Mouse (Mus musculus) 3134 (cell line): ENCODE data around the gene Sugp2.
"Not testable (repeated sequence)": the region's sequence is repeated elsewhere in the genome, so short reads cannot be mapped to it uniquely, and the experiment has no call there.

ENCODE experiments used
- DNase-seq: peaks from one replicate; pipeline ENCODE4 v3.0.0-alpha.2; 2011; ENCODE audit warnings: low spot score; ENCODE audit not compliant: insufficient read length; ENCODE audit errors: extremely low read depth

Gene Sugp2

DNA sequence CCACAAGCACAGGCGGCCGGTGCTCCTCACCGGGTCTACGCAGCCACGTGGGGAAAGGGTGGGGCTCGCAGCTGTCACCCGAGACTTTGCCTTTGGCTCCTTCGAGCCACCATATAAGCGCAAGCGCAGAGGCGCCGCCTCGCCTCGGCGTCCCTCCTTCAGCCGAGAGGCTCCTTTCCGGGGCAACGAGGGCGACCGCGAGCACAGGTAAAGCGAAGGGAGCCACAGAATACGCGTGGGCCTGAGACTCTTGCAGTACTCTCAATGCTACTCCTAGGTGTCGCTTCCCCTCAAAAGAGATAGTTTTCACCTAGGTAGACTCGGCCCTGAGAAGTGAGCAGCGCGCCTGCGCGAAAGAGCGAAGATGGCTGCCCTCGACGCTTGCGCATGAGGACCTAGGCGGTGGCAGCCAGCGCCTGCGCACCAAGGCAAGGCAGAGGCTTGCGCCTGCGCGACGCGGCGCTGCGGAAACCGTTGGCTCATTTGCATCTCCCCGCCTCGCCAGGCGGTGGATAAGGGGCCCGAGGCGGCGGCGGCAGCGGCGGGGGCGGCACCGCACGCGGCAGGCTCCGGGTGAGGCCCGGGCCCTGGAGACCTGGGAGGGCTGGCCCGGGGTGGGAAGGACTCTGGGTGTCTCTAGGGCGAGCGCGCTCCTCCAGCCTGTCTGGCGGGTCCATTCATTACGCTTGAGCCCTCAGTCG is at the start of gene Sugp2, which contains the start of gene Armc6:
Sugp2 (plus strand) TSS at position 147 of the 701 bp plus-strand sequence.
Armc6 (minus strand) TSS at position 387 of the 701 bp plus-strand sequence.
- DNase-seq, result peak; percentile 97

DNA sequence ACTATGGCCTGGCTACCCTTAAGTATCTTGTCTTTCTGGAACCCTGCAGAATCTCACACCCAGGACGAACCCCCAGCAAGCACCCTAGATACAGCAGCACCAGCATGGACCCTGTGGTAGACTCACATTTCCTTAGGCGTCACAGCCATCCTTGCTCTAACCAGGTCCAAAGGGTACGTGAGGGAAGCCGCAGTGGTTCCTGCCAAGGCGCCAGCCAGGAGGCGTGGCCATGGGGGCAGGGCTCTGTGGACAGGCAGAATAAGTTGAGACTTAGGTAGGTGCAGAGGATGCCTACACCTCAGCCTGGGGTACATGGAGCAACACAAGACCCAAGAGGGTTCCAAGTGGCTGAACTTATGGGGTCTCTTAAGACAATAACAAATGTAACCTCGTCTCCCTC is 45.3 kb upstream of the Sugp2 start:
- no peak for DNase-seq

GRCm38 (mm10) chr8:70193238-70193637 is 40.8 kb upstream of the Sugp2 start:
- no peak for DNase-seq

GRCm38 (mm10) chr8:70194191-70194590 is 39.8 kb upstream of the Sugp2 start:
- DNase-seq, result no peak

GRCm38 (mm10) chr8:70195762-70196161 is 38.3 kb upstream of the Sugp2 start:
- no peak for DNase-seq

DNA sequence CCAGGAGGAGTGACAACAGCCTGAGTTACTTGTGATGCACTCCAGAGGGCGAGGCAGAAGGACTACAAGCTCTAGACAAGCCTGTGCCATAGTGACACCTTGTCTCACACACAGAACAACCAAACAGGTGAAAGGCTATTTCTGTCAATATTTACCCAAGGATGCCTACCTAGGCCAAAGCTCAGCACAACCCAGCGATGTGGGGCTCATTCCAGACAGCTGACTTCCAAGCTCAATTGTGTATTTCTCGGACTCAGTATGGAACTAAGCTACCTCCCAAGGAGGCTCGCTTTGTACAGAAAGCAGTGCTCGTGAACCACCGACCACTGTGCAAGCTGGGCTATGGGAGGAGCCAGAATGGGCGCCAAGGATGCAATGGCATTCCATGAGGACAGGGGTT is 36.4 kb upstream of the Sugp2 start:
- no peak for DNase-seq

GRCm38 (mm10) chr8:70200098-70200681 is 33.8 kb upstream of the Sugp2 start:
- DNase-seq, result no peak

GRCm38 (mm10) chr8:70201417-70201816 is 32.6 kb upstream of the Sugp2 start:
- DNase-seq, result no peak

GRCm38 (mm10) chr8:70203072-70203471 is 31.0 kb upstream of the Sugp2 start:
- no peak for DNase-seq

- DNase-seq, result no peak
Observed at GRCm38 (mm10) chr8:70204757-70205156, 29.3 kb upstream of the Sugp2 start.

GRCm38 (mm10) chr8:70208130-70208529 is 25.9 kb upstream of the Sugp2 start:
- DNase-seq, result no peak

GRCm38 (mm10) chr8:70210538-70210937 is 23.5 kb upstream of the Sugp2 start:
- no peak for DNase-seq

GRCm38 (mm10) chr8:70211275-70211674 is 22.8 kb upstream of the Sugp2 start:
- DNase-seq, result no peak

DNA sequence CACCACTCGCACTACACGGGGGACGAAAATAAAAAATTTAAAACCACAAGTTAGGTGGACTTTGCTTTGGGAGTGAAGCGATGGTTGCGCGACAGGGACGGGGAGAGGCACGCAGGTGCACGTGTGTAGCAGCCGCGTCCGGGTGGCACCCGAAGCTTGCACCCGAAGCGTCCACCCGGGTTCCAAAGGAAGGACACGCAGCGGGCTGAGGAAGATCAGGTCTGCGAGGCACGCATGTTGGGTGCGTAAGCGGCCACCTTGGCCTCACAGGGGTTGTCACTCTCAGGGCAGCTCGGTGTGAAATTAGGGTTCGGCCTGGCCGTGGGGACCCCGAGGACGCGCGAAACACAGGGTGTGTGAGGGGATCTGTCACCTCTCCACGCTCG is 22.3 kb upstream of the Sugp2 start:
- no peak for DNase-seq

DNA sequence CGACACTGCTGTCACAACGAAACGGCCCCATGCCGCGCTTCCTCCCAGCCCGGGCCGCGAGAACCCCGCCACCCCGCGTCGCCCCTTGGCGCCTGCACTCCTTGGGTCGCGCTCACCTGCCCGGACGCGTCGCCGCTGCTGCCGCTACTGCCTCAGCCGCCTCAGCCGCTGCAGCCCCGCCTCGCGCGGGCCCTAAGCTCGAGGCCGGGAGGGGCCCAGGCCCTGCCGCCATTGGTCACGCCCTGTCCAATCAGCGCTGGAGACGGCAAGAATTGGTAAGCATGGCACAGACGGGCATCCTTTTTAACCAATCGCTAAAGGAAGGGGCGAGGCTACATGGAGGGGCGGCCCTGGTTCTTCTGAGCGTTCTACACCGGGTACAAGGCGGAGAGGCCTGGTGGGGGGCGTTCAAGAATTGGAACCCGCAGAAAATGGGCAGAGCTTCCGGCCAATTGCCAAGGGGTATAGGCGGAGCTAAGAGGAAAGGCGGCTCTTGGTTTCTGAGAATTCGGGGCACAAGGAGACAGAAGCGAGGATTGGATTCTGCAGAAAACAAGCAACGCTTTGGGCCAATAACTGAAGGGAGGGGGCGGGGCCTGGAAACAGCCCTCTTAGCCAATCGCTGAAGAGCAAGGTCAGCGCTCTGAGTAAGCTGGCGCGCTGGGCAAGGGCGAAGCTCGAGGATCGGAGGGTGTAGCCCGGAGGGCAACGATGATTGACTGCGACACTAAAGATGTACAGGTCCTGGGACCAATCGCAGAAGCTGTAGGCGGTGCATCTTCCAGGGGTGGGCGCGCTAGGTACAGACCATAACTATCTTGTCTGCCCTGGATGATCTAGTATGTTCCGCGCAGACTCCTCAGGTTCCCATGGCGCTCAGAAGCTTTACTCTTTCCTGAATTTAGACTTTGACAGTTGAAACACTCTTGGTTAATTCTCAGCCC is 21.6 kb upstream of the Sugp2 start, which contains the start of gene Slc25a42:
Slc25a42 (minus strand) TSS at position 194 of the 944 bp plus-strand sequence.
- peak; percentile 95 for DNase-seq

DNA sequence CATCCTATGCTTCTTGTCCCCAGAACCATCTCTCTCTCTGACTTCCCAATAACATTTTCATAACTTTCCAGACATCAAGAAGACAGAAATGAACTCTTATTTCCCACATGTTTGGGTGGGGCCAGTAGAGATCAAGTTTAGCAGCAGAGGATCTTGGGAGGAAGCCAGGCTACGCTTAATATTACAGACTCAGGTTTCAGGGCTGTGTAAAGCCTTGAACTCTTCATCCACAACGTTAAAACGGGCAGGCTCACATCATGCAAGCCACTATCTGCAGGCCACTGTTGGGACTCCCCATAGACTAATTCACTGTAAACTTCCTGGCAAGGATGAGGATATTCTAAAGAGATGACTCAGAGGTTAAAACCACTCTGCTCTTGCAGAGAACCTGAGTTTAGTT is 19.6 kb upstream of the Sugp2 start:
- no peak for DNase-seq

DNA sequence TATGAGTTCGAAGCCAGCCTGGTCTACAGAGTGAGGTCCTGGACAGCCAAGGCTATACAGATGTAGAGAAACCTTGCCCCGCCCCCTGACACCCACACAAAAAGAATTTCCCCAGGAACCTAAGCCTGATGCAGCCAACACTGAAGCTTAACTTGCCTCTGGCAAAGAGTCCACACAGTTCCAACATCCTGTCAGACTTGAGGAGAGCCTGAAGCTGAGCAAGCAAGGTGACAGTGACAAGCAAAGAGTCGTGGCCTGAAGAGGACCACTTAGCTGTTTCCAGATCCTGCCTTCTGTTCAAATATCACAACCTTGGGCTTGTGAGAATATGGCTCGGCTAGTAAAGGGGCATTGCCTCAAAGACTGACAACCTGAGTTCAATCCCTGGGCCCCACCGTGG is 18.9 kb upstream of the Sugp2 start:
- DNase-seq, result no peak

GRCm38 (mm10) chr8:70216161-70216560 is 17.9 kb upstream of the Sugp2 start:
- not testable (repeated sequence) for DNase-seq

DNA sequence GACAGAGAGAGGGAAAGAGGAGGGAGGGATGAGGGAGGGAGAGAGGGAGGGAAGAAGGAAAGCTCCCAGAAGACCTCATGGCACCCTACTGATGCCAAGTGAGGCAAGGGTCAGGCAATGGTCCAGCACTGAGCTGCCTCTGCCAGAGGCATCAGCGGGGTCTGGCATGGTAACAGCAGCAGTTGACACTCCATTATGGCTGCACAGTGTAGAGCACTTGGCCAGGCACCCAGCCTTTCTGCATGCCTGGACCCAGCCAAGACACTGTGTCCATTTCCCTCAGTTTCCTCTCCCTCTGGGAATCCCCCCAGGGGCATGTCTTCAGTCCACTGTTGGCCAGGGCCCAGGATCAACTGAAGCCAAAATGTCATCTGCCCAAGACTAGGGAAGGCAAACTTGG is 17.5 kb upstream of the Sugp2 start:
- DNase-seq, result peak; percentile 69

GRCm38 (mm10) chr8:70217441-70217840 is 16.6 kb upstream of the Sugp2 start:
- no peak for DNase-seq

- no peak for DNase-seq
Observed at GRCm38 (mm10) chr8:70219107-70219684, 14.8 kb upstream of the Sugp2 start.
